17 mouse cellular contexts compared by ENCODE assay signal in genomic region chr1:175579598-175580235, GRCm38 (mm10). TPM values are rescaled to one million over a fixed set of nuclear protein-coding genes. Genes with fewer than 3 reads are reported as not detected.
DNase-seq lines count a peak whose midpoint lies in the region; ATAC-seq and TF ChIP-seq lines count a peak whose summit lies in the region.
"Had no signal": no experiment of that assay in that cellular context is flagged by ENCODE, and none has a peak within 500 bp of the region (broad histone marks: within the 10 kb centered on the region; RNA-seq: fewer than 3 reads in every experiment).

No protein-coding gene starts in this region.

- no peaks in the 10 kb centered on the region for H3K36me3 ChIP-seq in forebrain, embryonic 13.5 days (ENCODE audit: poor library complexity, severe bottlenecking)
- no peaks in the 10 kb centered on the region for H3K36me3 ChIP-seq in forebrain, embryonic 12.5 days (replicated peaks)
- no peaks in the 10 kb centered on the region for H3K36me3 ChIP-seq in neural tube, embryonic 13.5 days
- H3K36me3 ChIP-seq: intestine, embryonic 15.5 days; midbrain, embryonic 15.5 days had no signal

- no peaks in the 10 kb centered on the region for H3K4me1 ChIP-seq in forebrain, embryonic 13.5 days
- no peaks in the 10 kb centered on the region for H3K4me1 ChIP-seq in forebrain, embryonic 12.5 days
- no peaks in the 10 kb centered on the region for H3K4me1 ChIP-seq in neural tube, embryonic 13.5 days (replicated peaks)
- H3K4me1 ChIP-seq: intestine, embryonic 15.5 days; midbrain, embryonic 15.5 days had no signal

- no peaks in the 10 kb centered on the region for H3K27me3 ChIP-seq in forebrain, embryonic 13.5 days
- H3K27me3 ChIP-seq in forebrain, embryonic 12.5 days: no peaks in the 10 kb centered on the region
- H3K27me3 ChIP-seq in neural tube, embryonic 13.5 days: no peaks in the 10 kb centered on the region
- H3K27me3 ChIP-seq: intestine, embryonic 15.5 days; midbrain, embryonic 15.5 days had no signal

- no peaks in the 10 kb centered on the region for H3K9me3 ChIP-seq in forebrain, embryonic 13.5 days (replicated peaks)
- no peaks in the 10 kb centered on the region for H3K9me3 ChIP-seq in forebrain, embryonic 12.5 days
- no peaks in the 10 kb centered on the region for H3K9me3 ChIP-seq in neural tube, embryonic 13.5 days
- H3K9me3 ChIP-seq: intestine, embryonic 15.5 days; midbrain, embryonic 15.5 days had no signal

- no peak overlapping the region for H3K27ac ChIP-seq in forebrain, embryonic 13.5 days
- no peak overlapping the region for H3K27ac ChIP-seq in forebrain, embryonic 12.5 days
- no peak overlapping the region for H3K27ac ChIP-seq in neural tube, embryonic 13.5 days (replicated peaks)
- peak overlapping the region; percentile 83 for H3K27ac ChIP-seq in layer of hippocampus, adult 2 months
- H3K27ac ChIP-seq: intestine, embryonic 15.5 days; midbrain, embryonic 15.5 days had no signal

- no peak overlapping the region for H3K4me2 ChIP-seq in forebrain, embryonic 13.5 days
- H3K4me2 ChIP-seq in forebrain, embryonic 12.5 days: no peak overlapping the region
- no peak overlapping the region for H3K4me2 ChIP-seq in neural tube, embryonic 13.5 days
- H3K4me2 ChIP-seq: intestine, embryonic 15.5 days; midbrain, embryonic 15.5 days had no signal

- 82% methylated on average over 9 of the region's 9 CpGs for WGBS in forebrain, embryonic 13.5 days
- WGBS in forebrain, embryonic 12.5 days: 82% methylated on average over 9 of the region's 9 CpGs
- WGBS in neural tube, embryonic 13.5 days: 62% methylated on average over 9 of the region's 9 CpGs

- DNase-seq in neural tube, embryonic 10.5 days (ENCODE audit: extremely low spot score, low spot score): no peak
- DNase-seq in layer of hippocampus, adult 2 months (ENCODE audit: low spot score in 2 of 2): peak; percentile 48 to 63
- DNase-seq in right cerebral cortex, postnatal 36 days (ENCODE audit: low spot score in 2 of 2): peak; percentile 8 to 20
- DNase-seq in adrenal gland, postnatal 14 days: no peak
- DNase-seq in ovary, postnatal 36 days (ENCODE audit: low spot score): no peak
- DNase-seq: adrenal gland, postnatal 36 days; heart, adult 18-20 months; heart, postnatal 4 days; kidney, postnatal 4 days; lung, postnatal 14 days; spleen, adult 18-20 months had no signal

- no peak for TF ChIP-seq CTCF in layer of hippocampus, adult 2 months (conservative IDR thresholded peaks at IDR 0.05)

- H3K9ac ChIP-seq in forebrain, embryonic 13.5 days: no peak overlapping the region
- H3K9ac ChIP-seq in forebrain, embryonic 12.5 days: no peak overlapping the region
- no peak overlapping the region for H3K9ac ChIP-seq in neural tube, embryonic 13.5 days
- H3K9ac ChIP-seq: intestine, embryonic 15.5 days; midbrain, embryonic 15.5 days had no signal

- no peak overlapping the region for H3K4me3 ChIP-seq in forebrain, embryonic 13.5 days
- H3K4me3 ChIP-seq in forebrain, embryonic 12.5 days (replicated peaks): no peak overlapping the region
- H3K4me3 ChIP-seq in neural tube, embryonic 13.5 days: no peak overlapping the region
- H3K4me3 ChIP-seq in layer of hippocampus, adult 2 months: peak overlapping the region; percentile 13; the same call in 1 of the 2 replicates
- H3K4me3 ChIP-seq: erythroblast, embryonic 14.5 days; intestine, embryonic 15.5 days; midbrain, embryonic 15.5 days had no signal

- ATAC-seq in forebrain, embryonic 13.5 days: peak; percentile 55; the same call in 1 of the 2 replicates
- no peak for ATAC-seq in forebrain, embryonic 12.5 days (ENCODE audit: low FRiP score)
- peak; percentile 59 for ATAC-seq in neural tube, embryonic 13.5 days (ENCODE audit: low read depth)
- ATAC-seq: intestine, embryonic 15.5 days; midbrain, embryonic 15.5 days had no signal

RNA-seq across cellular contexts. Expression of gene Kmo, which starts 40.5 kb away (rescaled TPM):
- polyA plus RNA-seq in forebrain, embryonic 13.5 days (2015; fragmentation: Nextera tagmentation; extraction: Ambion mirVana): 0.30 TPM in 1 of 2 replicates, not detected in the other
- polyA plus RNA-seq in forebrain, embryonic 12.5 days (2016; fragmentation: Nextera tagmentation; extraction: Ambion mirVana): 0.09 TPM in 1 of 2 replicates, not detected in the other
- polyA plus RNA-seq in neural tube, embryonic 13.5 days (2015; fragmentation: Nextera tagmentation; extraction: Ambion mirVana): 0.11 and 0.59 TPM in 2 replicates
- under 1 TPM in 1 of 2 experiments, not detected in 1; 0.15 TPM for total RNA-seq in layer of hippocampus, adult 2 months (2021)
- 3.5 and 11.5 TPM in 2 replicates for total RNA-seq in adrenal gland, postnatal 14 days (2021)
- total RNA-seq: heart, postnatal 4 days had no signal
- polyA plus RNA-seq: erythroblast, embryonic 14.5 days had no signal

RNA-seq across cellular contexts. Expression of gene Fh1, which starts 45.7 kb away (rescaled TPM):
- 76.2 and 78.8 TPM in 2 replicates for polyA plus RNA-seq in forebrain, embryonic 13.5 days (2015; fragmentation: Nextera tagmentation; extraction: Ambion mirVana)
- 77.1 and 79.8 TPM in 2 replicates for polyA plus RNA-seq in forebrain, embryonic 12.5 days (2016; fragmentation: Nextera tagmentation; extraction: Ambion mirVana)
- polyA plus RNA-seq in neural tube, embryonic 13.5 days (2015; fragmentation: Nextera tagmentation; extraction: Ambion mirVana): 77.1 and 77.4 TPM in 2 replicates
- total RNA-seq in layer of hippocampus, adult 2 months (2021): 10 to 100 TPM; 73.2 to 73.6 TPM
- total RNA-seq in adrenal gland, postnatal 14 days (2021): 399 and 403 TPM in 2 replicates

Comparison
In these comparisons a context has a peak if more than half of its experiments do, and no peak if none do; other contexts are left out.
1. DNase-seq: peak in layer of hippocampus, adult 2 months (2 of 2) and right cerebral cortex, postnatal 36 days (2 of 2); none in neural tube, embryonic 10.5 days (single experiment), adrenal gland, postnatal 14 days (single experiment) and ovary, postnatal 36 days (single experiment).